Comparison of ENCODE assay signal across 28 mouse cellular contexts in genomic region chr16:58554673-58555072, GRCm38 (mm10). TPM values are rescaled to one million over a fixed set of nuclear protein-coding genes. Genes with fewer than 3 reads are reported as not detected.
DNase-seq lines count a peak whose midpoint lies in the region; ATAC-seq and TF ChIP-seq lines count a peak whose summit lies in the region.
"Had no signal": no experiment of that assay in that cellular context is flagged by ENCODE, and none has a peak within 500 bp of the region (broad histone marks: within the 10 kb centered on the region; RNA-seq: fewer than 3 reads in every experiment).

No protein-coding gene starts in this region.

- no peaks in the 10 kb centered on the region for H3K79me2 ChIP-seq in heart, adult 2 months (replicated peaks; ENCODE audit: control insufficient read depth, insufficient read depth, low read length)

- TF ChIP-seq CTCF in heart, adult 2 months (IDR thresholded peaks at IDR 0.05), result no peak

- peak; percentile 20 for DNase-seq in embryonic facial prominence, embryonic 14.5 days (ENCODE audit: low spot score)
- no peak for DNase-seq in embryonic facial prominence, embryonic 10.5 days (ENCODE audit: low spot score)
- DNase-seq in lung, postnatal 10 days, result peak; percentile 36
- DNase-seq in lung, postnatal 36 days, result peak; percentile 65
- no peak for DNase-seq in heart, postnatal 25 days (ENCODE audit: low spot score)
- no peak for DNase-seq in heart, adult 2 months
- no peak for DNase-seq in cerebellum, adult 9-11 months
- DNase-seq: adrenal gland, postnatal 10 days; adrenal gland, postnatal 36 days; cerebellum, adult 11 months; cerebellum, adult 2 months; cerebellum, postnatal 10 days; cerebellum, postnatal 36 days; gastrocnemius, postnatal 10 days; gastrocnemius, postnatal 36 days; heart, postnatal 14 days had no signal

- H3K4me2 ChIP-seq in embryonic facial prominence, embryonic 14.5 days (ENCODE audit: low read depth, low read length), result no peak overlapping the region
- H3K4me2 ChIP-seq: embryonic facial prominence, embryonic 12.5 days; forebrain, embryonic 12.5 days; forebrain, embryonic 15.5 days; heart, embryonic 13.5 days; hindbrain, embryonic 13.5 days; intestine, embryonic 15.5 days had no signal

- TF ChIP-seq EP300 in heart, adult 2 months (IDR thresholded peaks at IDR 0.05; ENCODE audit: insufficient read depth, low read depth, low read length), result no peak

- H3K4me3 ChIP-seq in embryonic facial prominence, embryonic 14.5 days (ENCODE audit: low read depth, low read length), result no peak overlapping the region
- no peak overlapping the region for H3K4me3 ChIP-seq in embryonic facial prominence, embryonic 10.5 days
- no peak overlapping the region for H3K4me3 ChIP-seq in heart, adult 2 months
- H3K4me3 ChIP-seq: embryonic facial prominence, embryonic 12.5 days; erythroblast, embryonic 14.5 days; forebrain, embryonic 12.5 days; forebrain, embryonic 15.5 days; heart, embryonic 10.5 days; heart, embryonic 13.5 days; hindbrain, embryonic 10.5 days; hindbrain, embryonic 13.5 days; intestine, embryonic 15.5 days had no signal

- H3K9me3 ChIP-seq in embryonic facial prominence, embryonic 14.5 days (ENCODE audit: control insufficient read depth, low read length), result no peaks in the 10 kb centered on the region
- H3K9me3 ChIP-seq in embryonic facial prominence, embryonic 10.5 days, result no peaks in the 10 kb centered on the region
- H3K9me3 ChIP-seq: embryonic facial prominence, embryonic 12.5 days; forebrain, embryonic 12.5 days; forebrain, embryonic 15.5 days; heart, embryonic 10.5 days; heart, embryonic 13.5 days; hindbrain, embryonic 10.5 days; hindbrain, embryonic 13.5 days; intestine, embryonic 15.5 days had no signal

- H3K27ac ChIP-seq in embryonic facial prominence, embryonic 14.5 days (replicated peaks; ENCODE audit: low read depth, low read length), result no peak overlapping the region
- no peak overlapping the region for H3K27ac ChIP-seq in embryonic facial prominence, embryonic 10.5 days (replicated peaks)
- no peak overlapping the region for H3K27ac ChIP-seq in heart, adult 2 months
- H3K27ac ChIP-seq: embryonic facial prominence, embryonic 12.5 days; forebrain, embryonic 12.5 days; forebrain, embryonic 15.5 days; heart, embryonic 10.5 days; heart, embryonic 13.5 days; hindbrain, embryonic 10.5 days; hindbrain, embryonic 13.5 days; intestine, embryonic 15.5 days had no signal

- 54% methylated on average over 1 of the region's 1 CpGs for WGBS in embryonic facial prominence, embryonic 14.5 days
- WGBS in embryonic facial prominence, embryonic 10.5 days, result 75% methylated on average over 1 of the region's 1 CpGs
- WGBS in heart, adult 2 months, result 87% methylated on average over 1 of the region's 1 CpGs

- intact Hi-C loops in heart, postnatal 25 days (cut with DNase I), result no loop called here
- intact Hi-C loops in heart, adult 2 months (cut with DNase I), result no loop called here

- TF ChIP-seq POLR2A in heart, adult 2 months (IDR thresholded peaks at IDR 0.05; ENCODE audit: insufficient read depth, low read depth, low read length), result no peak

- ATAC-seq in embryonic facial prominence, embryonic 14.5 days (ENCODE audit: low read depth), result no peak
- ATAC-seq in granulocyte monocyte progenitor cell, adult 5-6 weeks (replicated peaks; ENCODE audit: poor library complexity, severe bottlenecking), result peak; percentile 56; the same call in 1 of the 2 replicates
- ATAC-seq: forebrain, embryonic 15.5 days; hindbrain, embryonic 16.5 days; intestine, embryonic 15.5 days; Patski had no signal

- no peak overlapping the region for H3K9ac ChIP-seq in embryonic facial prominence, embryonic 14.5 days (ENCODE audit: low read depth, low read length)
- no peak overlapping the region for H3K9ac ChIP-seq in heart, adult 2 months (ENCODE audit: low read depth, low read length)
- H3K9ac ChIP-seq: embryonic facial prominence, embryonic 12.5 days; forebrain, embryonic 12.5 days; forebrain, embryonic 15.5 days; heart, embryonic 13.5 days; hindbrain, embryonic 13.5 days; intestine, embryonic 15.5 days had no signal

- H3K36me3 ChIP-seq in embryonic facial prominence, embryonic 14.5 days (ENCODE audit: control insufficient read depth, insufficient read depth, low read length), result no peaks in the 10 kb centered on the region
- H3K36me3 ChIP-seq in embryonic facial prominence, embryonic 10.5 days (replicated peaks), result no peaks in the 10 kb centered on the region
- H3K36me3 ChIP-seq in heart, adult 2 months (ENCODE audit: control insufficient read depth, insufficient read depth, low read length), result no peaks in the 10 kb centered on the region
- H3K36me3 ChIP-seq: embryonic facial prominence, embryonic 12.5 days; forebrain, embryonic 12.5 days; forebrain, embryonic 15.5 days; heart, embryonic 10.5 days; heart, embryonic 13.5 days; hindbrain, embryonic 10.5 days; hindbrain, embryonic 13.5 days; intestine, embryonic 15.5 days had no signal

- no peaks in the 10 kb centered on the region for H3K27me3 ChIP-seq in embryonic facial prominence, embryonic 14.5 days (replicated peaks; ENCODE audit: control insufficient read depth, insufficient read depth, low read length)
- no peaks in the 10 kb centered on the region for H3K27me3 ChIP-seq in embryonic facial prominence, embryonic 10.5 days (replicated peaks; ENCODE audit: low read depth, poor library complexity, severe bottlenecking)
- no peaks in the 10 kb centered on the region for H3K27me3 ChIP-seq in heart, adult 2 months (ENCODE audit: control insufficient read depth, insufficient read depth, low read length)
- H3K27me3 ChIP-seq: embryonic facial prominence, embryonic 12.5 days; forebrain, embryonic 12.5 days; forebrain, embryonic 15.5 days; heart, embryonic 13.5 days; hindbrain, embryonic 13.5 days; intestine, embryonic 15.5 days; Patski had no signal

- H3K4me1 ChIP-seq in embryonic facial prominence, embryonic 14.5 days (ENCODE audit: control insufficient read depth, insufficient read depth, low read length), result no peaks in the 10 kb centered on the region
- no peaks in the 10 kb centered on the region for H3K4me1 ChIP-seq in embryonic facial prominence, embryonic 10.5 days
- no peaks in the 10 kb centered on the region for H3K4me1 ChIP-seq in heart, adult 2 months (ENCODE audit: control insufficient read depth, insufficient read depth, low read length)
- H3K4me1 ChIP-seq: embryonic facial prominence, embryonic 12.5 days; forebrain, embryonic 12.5 days; forebrain, embryonic 15.5 days; heart, embryonic 10.5 days; heart, embryonic 13.5 days; hindbrain, embryonic 10.5 days; hindbrain, embryonic 13.5 days; intestine, embryonic 15.5 days had no signal

RNA-seq across cellular contexts. Expression of gene St3gal6, which starts 30.6 kb away (rescaled TPM):
- 12.8 and 14.0 TPM in 2 replicates for polyA plus RNA-seq in embryonic facial prominence, embryonic 14.5 days (2014; fragmentation: Nextera tagmentation; extraction: Ambion mirVana)
- 10.3 and 11.9 TPM in 2 replicates for polyA plus RNA-seq in embryonic facial prominence, embryonic 10.5 days (2016; fragmentation: Nextera tagmentation; extraction: Ambion mirVana)
- total RNA-seq in granulocyte monocyte progenitor cell, adult 5-6 weeks (2014; fragmentation: Nextera tagmentation), result not detected in 2 replicates
- total RNA-seq in granulocyte monocyte progenitor cell, adult 5-6 weeks (2017), result 0.73 TPM in 1 of 2 replicates, not detected in the other
- 10 to 100 TPM; 40.6 to 44.7 TPM for total RNA-seq in heart, postnatal 25 days (2021)
- total RNA-seq in heart, adult 2 months (2021), result 10 to 100 TPM; 37.7 to 47.0 TPM
- 29.6 and 33.7 TPM in 2 replicates for polyA plus RNA-seq in heart, adult 2 months (2012; rRNA removed)

Comparison
In these comparisons a context has a peak if more than half of its experiments do, and no peak if none do; other contexts are left out.
1. DNase-seq: peak in embryonic facial prominence, embryonic 14.5 days (single experiment), lung, postnatal 10 days (single experiment) and lung, postnatal 36 days (single experiment); none in embryonic facial prominence, embryonic 10.5 days (single experiment), heart, postnatal 25 days (single experiment), heart, adult 2 months (0 of 2) and cerebellum, adult 9-11 months (single experiment).
2. RNA of gene St3gal6, which starts 30.6 kb away (total RNA-seq): 37.7 to 47.0 TPM in heart, adult 2 months and 40.6 to 44.7 TPM in heart, postnatal 25 days; 0.73 TPM in granulocyte monocyte progenitor cell, adult 5-6 weeks; every median in the first group is over 10 times any median in the second.